Mouse (Mus musculus) frontal cortex, postnatal 14 days (tissue): Measurements from ENCODE around the gene Unc119.

Experiments used
- DNase-seq, 2 experiments: peaks; one replicate each; pipeline ENCODE4 v3.0.0; 2022; ENCODE audit warnings: low spot score in 2 of 2

Unc119 gene

GRCm38 (mm10) chr11:78371711-78372110, 28.4 kb downstream of the Unc119 start:
- DNase-seq = no peak

GRCm38 (mm10) chr11:78372166-78372565, 28.9 kb downstream of the Unc119 start:
- no peak for DNase-seq

GRCm38 (mm10) chr11:78372610-78373009, 29.3 kb downstream of the Unc119 start:
- DNase-seq = no peak

- no peak for DNase-seq
These were observed 30.9 kb downstream of the Unc119 start for GRCm38 (mm10) chr11:78374147-78374546.

DNA sequence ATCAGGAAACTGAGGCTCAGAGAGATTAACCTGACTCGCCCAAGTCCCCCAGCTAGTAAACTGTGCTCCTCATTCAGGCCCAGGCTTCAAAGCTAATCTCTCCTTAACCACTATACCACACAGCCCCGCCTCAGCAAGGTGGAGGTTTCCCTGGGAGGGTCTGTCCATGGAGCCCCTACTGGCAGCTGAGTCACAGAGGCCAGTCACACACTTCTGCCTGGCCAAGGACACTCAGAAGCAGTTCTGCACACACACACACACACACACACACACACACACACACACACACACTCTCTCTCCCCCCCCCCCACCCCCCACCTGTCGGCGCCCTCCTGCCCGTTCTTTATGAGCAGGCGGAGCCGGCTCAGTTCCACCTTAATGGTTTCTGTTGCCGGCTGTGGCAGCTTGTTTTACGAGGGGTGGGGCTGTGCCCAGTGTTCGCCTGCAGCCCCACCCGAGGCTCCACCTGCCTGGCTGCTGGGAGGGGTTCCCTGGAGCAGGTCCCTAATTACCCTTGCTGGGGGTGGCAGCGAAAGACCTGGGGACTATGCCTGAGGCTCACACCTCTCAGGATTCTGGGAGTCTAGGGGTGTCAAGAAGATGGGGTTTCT, 34.4 kb downstream of the Unc119 start:
- DNase-seq = no peak

DNA sequence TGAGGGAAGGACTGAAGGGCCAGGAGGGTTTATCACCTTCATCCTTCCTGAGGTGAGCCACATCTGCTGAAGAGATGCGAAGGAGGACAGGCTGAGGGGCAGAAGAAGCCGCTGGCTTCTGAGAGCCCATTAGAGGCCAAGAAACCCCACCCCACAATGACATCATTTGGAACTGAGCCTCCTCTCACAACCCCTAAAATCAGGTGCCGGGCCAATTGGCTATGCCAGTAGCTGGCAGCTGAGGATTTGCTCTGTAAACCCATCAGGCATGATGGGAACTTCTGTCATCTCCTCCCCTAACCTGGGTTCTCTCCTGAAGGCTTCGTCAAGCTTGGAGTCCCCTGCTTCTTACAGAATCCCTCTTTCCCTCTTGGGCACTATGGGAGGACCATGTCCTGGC, 37.1 kb downstream of the Unc119 start:
- DNase-seq = no peak

DNA sequence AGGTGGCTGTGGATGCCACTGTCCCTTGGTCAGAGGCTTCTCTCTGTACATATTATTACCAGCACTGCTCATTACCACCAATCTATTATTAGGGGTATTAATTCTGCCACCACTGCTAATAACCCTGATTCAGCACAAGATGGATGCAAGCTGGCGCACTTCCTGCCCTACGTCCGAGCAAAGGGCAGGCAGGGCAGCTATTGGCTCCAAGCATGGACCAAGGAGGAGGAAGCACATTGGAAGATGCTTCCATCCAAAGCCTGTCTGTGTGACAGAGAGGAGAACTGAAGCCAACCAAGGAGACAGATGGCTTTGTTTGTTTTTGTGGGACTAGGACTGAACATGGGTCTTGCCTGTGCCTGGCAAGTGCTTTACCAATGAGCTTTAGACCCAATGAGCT, 37.7 kb downstream of the Unc119 start:
- DNase-seq = no peak

- no peak for DNase-seq
These were observed 39.0 kb downstream of the Unc119 start for GRCm38 (mm10) chr11:78382286-78382685.

- DNase-seq = no peak
These were observed 39.4 kb downstream of the Unc119 start for GRCm38 (mm10) chr11:78382701-78383100.

GRCm38 (mm10) chr11:78385776-78386175, 42.5 kb downstream of the Unc119 start:
- no peak for DNase-seq

DNA sequence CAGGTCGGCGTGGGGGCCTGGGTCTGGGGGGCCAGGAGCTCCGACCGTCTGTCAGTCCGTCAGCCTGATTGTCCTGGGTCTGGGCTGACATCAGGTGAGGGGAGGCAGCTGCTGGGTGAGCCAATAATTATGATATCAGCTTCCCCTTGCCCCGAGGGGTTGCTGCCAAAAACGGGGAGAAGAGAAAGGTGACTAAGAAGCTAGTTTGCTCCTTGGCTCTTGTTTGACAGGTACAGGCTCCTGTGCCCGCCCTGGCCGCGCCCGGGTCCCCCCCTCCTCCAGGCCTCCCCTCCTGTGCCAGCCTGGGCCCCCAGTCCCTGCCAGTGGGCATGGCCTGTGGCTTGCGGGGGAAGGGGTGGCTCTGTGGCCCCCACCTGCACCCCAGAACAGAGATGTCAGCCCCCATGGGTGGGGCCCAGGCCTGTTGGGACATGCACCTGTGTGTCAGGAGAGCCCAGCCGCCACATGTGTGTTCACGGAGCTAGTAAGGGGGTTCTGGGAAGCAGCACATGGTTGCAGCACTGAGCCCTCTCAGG, 43.3 kb downstream of the Unc119 start, which contains the start of gene Foxn1:
Foxn1 (minus strand) TSS at position 51 of the 536 bp plus-strand sequence.
- no peak for DNase-seq

- DNase-seq = no peak
These were observed 49.4 kb downstream of the Unc119 start for GRCm38 (mm10) chr11:78392728-78393127.

- DNase-seq = no peak
These were observed 53.7 kb downstream of the Unc119 start for GRCm38 (mm10) chr11:78396950-78397349.

DNA sequence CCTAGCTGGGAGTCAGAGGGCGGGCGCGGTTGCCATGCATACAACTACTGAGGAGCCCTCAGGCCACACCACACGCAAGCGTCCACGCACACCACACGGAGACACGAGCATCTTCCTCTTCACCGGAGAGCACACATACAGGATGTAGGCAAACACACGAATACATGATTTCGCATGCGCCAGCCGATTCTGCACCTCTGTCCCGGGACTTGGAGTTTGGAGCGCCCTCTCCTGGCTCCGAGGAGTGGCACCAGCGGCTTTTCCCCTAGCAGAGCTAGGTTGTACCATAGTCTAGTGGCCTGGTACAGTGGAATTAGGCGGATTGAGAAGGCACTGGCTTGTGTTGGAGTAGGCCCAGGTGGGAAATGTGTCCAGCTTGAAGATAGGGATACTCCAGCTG, 54.1 kb downstream of the Unc119 start:
- peak in 1 of 2 experiments; percentile 57 for DNase-seq

- DNase-seq = no peak
These were observed 54.9 kb downstream of the Unc119 start for GRCm38 (mm10) chr11:78398212-78398611.
